Mouse (Mus musculus) midbrain, embryonic 13.5 days (tissue): ENCODE data around the gene Ergic2. TPM values are rescaled to one million over a fixed set of nuclear protein-coding genes. Genes with fewer than 3 reads are reported as not detected.
"Not testable (repeated sequence)": the region's sequence is repeated elsewhere in the genome, so short reads cannot be mapped to it uniquely, and the experiment has no call there.

Experiments
- ATAC-seq: fragments of 200-750 bp; cut with Nextera tagmentation; 2 replicates; pipeline ENCODE4 v1.8.0; 2017; ENCODE audit warnings: mild to moderate bottlenecking, moderate TSS enrichment, moderate library complexity
- H3K27ac ChIP-seq: fragments of 300-500 bp; sonication (generic); 2 replicates; pipeline ENCODE4 v1.5.1; 2015; ENCODE audit warnings: inconsistent platforms, mild to moderate bottlenecking, moderate library complexity
- H3K27me3 ChIP-seq: fragments of 300-500 bp; sonication (generic); 2 replicates; pipeline ENCODE4 v1.6.1; 2015; ENCODE audit warnings: mild to moderate bottlenecking, inconsistent platforms
- H3K36me3 ChIP-seq: fragments of 300-500 bp; sonication (generic); 2 replicates; pipeline ENCODE4 v1.6.1; 2015; ENCODE audit warnings: mild to moderate bottlenecking, inconsistent platforms
- H3K4me1 ChIP-seq: fragments of 300-500 bp; sonication (generic); replicated peaks from 2 replicates; pipeline ENCODE4 v1.6.1; 2015; ENCODE audit warnings: inconsistent platforms
- H3K4me2 ChIP-seq: fragments of 300-500 bp; sonication (generic); replicated peaks from 2 replicates; pipeline ENCODE4 v1.6.1; 2015; ENCODE audit warnings: moderate library complexity, mild to moderate bottlenecking, inconsistent platforms
- H3K4me3 ChIP-seq: fragments of 300-500 bp; sonication (generic); replicated peaks from 2 replicates; pipeline ENCODE4 v1.5.1; 2015; ENCODE audit warnings: mild to moderate bottlenecking, inconsistent platforms
- H3K9ac ChIP-seq: fragments of 300-500 bp; sonication (generic); replicated peaks from 2 replicates; pipeline ENCODE4 v1.6.1; 2015; ENCODE audit warnings: mild to moderate bottlenecking, inconsistent platforms
- H3K9me3 ChIP-seq: fragments of 300-500 bp; sonication (generic); 2 replicates; pipeline ENCODE4 v1.6.1; 2016; ENCODE audit warnings: mild to moderate bottlenecking, inconsistent platforms
- WGBS: fragments of 180-500 bp; shearing (Covaris S2); methylation state at CpG from one replicate; pipeline ENCODE4 v1.1.7; 2015; 5-methylcytosine and 5-hydroxymethylcytosine counted together
- polyA plus RNA-seq: library from polyadenylated mRNA; unstranded; fragments of >200 nt; fragmentation: Nextera tagmentation; extraction: Ambion mirVana; gene quantifications from 2 replicates; pipeline ENCODE4 v1.2.1, GENCODE M21; 2015

The Ergic2 gene
- polyA plus RNA-seq, 1 experiment from 2014 or later: 190 TPM

DNA sequence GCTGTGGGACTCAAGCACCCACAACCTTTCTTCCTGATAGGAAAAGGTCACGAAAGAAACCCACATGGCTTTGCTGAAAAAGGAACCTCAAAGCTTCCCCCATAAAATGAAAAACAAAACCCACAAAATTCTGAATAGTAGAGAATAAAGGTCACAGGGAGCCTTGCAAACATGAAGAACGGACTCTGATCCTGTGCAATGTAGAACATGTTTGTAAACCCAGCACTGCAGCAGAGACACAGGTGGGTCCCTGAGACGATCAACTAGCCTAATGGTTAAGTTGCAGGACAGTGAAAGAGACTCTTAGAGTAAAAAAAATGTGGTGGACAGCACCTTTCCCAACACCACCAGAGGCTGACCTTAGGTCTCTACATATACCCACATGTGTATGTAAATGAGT, 12.4 kb downstream of the Ergic2 start:
- Histone ChIP-seq H3K27ac (no peak overlapping the region), H3K4me2 (no peak overlapping the region), H3K4me3 (no peak overlapping the region), H3K36me3 (peaks cover 66% of the 10 kb centered on the region), H3K27me3 (no peaks in the 10 kb centered on the region), H3K4me1 (no peaks in the 10 kb centered on the region), H3K9me3 (no peaks in the 10 kb centered on the region), H3K9ac (no peak overlapping the region)
- 93% methylated on average over 3 of the region's 3 CpGs for WGBS
- ATAC-seq: no peak

DNA sequence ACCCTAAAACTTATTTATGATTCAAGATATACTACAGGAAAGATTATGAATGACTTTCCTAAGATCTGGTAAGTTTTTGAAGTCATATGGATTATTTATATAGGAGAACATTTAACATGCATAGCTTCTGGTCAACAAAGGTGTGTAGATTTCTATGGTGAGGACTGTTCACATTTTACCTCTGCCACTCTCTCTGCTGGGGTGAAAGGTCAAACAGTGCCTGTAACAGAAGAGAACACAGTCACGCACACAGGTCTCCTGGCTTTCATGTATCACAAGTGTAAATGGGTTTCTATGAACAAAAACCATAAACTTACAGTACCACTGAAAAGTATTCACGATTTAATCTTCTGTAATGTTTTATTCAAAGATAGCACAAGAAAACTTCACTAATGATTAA, 13.0 kb downstream of the Ergic2 start:
- Histone ChIP-seq H3K27ac (no peak overlapping the region), H3K4me3 (no peak overlapping the region), H3K27me3 (no peaks in the 10 kb centered on the region), H3K4me2 (no peak overlapping the region), H3K36me3 (peaks cover 70% of the 10 kb centered on the region), H3K9ac (no peak overlapping the region), H3K9me3 (no peaks in the 10 kb centered on the region), H3K4me1 (no peaks in the 10 kb centered on the region)
- no peak for ATAC-seq
- 94% methylated on average over 2 of the region's 2 CpGs for WGBS

DNA sequence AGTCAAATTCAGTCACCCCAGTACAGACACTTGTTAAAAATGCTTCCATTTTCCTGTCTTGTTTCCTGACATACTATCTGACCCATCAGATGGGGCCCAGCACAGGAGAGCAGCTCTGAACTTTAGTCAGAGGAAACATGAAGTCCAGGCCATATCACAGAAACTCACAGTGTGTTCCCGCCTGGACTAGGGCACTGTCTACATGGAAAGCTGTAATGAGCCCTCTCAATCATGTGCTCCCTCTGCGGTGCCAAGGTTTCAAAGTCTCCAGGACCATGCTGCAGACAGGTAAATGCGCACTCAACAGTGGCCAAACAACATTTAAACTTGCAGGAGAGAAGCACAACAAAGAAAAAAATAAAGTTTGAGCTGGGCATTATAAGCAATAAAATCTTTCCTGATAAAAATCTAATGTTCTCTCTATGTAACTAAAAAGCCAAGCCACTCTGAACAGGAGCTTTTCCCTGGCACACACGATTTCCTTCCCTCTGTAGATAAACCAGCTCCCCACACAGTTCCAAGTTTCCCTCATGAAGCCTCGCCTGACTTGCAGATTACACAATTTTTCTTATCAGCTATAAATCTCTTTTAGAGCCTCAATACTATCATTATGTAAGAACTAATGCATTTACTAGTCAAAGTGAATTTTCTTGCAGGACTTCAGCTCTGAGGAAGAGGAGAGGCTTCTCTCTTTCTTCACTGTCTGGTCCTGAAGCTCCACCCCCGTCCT, 18.0 kb downstream of the Ergic2 start:
- ATAC-seq: no peak
- H3K27me3 ChIP-seq: no peaks in the 10 kb centered on the region
- no peak overlapping the region for H3K4me2 ChIP-seq
- peaks cover 68% of the 10 kb centered on the region for H3K36me3 ChIP-seq
- H3K9ac ChIP-seq: no peak overlapping the region
- no peak overlapping the region for H3K4me3 ChIP-seq
- H3K4me1 ChIP-seq: no peaks in the 10 kb centered on the region
- no peaks in the 10 kb centered on the region for H3K9me3 ChIP-seq
- WGBS: 95% methylated on average over 6 of the region's 6 CpGs
- no peak overlapping the region for H3K27ac ChIP-seq

DNA sequence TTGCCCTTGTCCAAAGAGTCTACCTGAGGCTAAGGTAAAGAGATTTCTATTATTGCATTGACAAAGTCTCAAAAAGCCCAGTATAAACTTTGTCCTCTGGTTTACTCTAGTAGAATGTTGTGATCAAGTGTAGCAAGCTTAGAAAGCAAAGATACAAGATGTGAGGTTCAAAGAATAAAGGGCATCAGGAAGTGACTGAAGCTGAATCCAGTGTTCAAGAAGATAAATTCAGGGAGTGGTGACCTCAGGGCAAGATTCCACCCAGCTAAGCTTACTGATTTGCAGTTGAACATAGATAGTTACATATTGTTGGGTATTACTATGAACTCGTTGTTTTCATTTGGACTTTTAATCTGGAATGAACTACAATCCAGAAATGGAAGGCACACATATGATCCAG, 26.5 kb downstream of the Ergic2 start:
- no peak for ATAC-seq
- Histone ChIP-seq H3K9me3 (no peaks in the 10 kb centered on the region), H3K9ac (no peak overlapping the region), H3K4me3 (no peak overlapping the region), H3K27ac (no peak overlapping the region), H3K4me1 (no peaks in the 10 kb centered on the region), H3K4me2 (no peak overlapping the region), H3K27me3 (no peaks in the 10 kb centered on the region), H3K36me3 (peaks cover 80% of the 10 kb centered on the region)
- 91% methylated on average over 1 of the region's 1 CpGs for WGBS

DNA sequence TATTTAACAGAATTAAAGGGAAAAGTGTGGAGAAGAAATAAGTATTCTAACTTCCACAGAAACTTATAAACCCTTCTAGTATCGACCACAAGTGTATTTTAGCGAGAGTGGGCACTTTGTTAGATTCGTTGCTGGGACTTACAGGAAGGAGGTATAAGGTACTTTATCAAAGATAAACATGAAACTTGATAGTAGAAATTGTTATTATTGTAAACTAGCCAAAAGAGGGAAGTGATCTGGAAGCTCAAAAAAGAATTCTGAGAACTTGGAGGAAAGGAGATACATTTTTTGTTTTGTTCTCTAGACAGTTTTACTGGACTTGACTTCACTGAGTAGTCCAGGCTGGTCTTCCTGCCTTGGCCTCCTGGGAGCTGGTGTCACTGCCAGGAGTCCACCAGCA, 39.3 kb downstream of the Ergic2 start:
- H3K4me2 ChIP-seq: no peak overlapping the region
- H3K9ac ChIP-seq: no peak overlapping the region
- H3K4me3 ChIP-seq: no peak overlapping the region
- H3K4me1 ChIP-seq: no peaks in the 10 kb centered on the region
- no peak overlapping the region for H3K27ac ChIP-seq
- H3K27me3 ChIP-seq: no peaks in the 10 kb centered on the region
- no peak for ATAC-seq
- no peaks in the 10 kb centered on the region for H3K36me3 ChIP-seq
- H3K9me3 ChIP-seq: no peaks in the 10 kb centered on the region
- 82% methylated on average over 3 of the region's 3 CpGs for WGBS

DNA sequence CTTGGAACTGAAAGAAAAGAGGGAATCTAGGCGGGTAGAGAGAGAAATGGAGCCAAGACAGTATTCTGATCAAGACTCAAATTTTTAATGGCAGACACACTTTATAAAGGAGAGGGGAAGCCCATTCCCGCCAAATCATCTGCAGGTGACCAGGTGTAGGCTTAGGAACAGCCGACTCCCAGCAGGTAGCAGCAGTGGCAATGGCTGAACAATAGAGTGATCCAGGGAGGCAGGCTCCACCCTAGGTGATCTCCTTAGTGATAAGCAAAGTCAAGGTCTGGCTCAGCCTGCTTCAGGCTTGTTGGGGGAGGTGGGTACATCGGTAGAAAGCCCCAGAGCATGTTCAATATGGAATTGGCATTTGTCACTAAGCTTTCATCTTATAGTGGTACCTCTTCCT, 59.9 kb downstream of the Ergic2 start:
- H3K4me1 ChIP-seq, H3K36me3 ChIP-seq, H3K9ac ChIP-seq, H3K4me2 ChIP-seq, H3K27me3 ChIP-seq, H3K27ac ChIP-seq, H3K4me3 ChIP-seq, H3K9me3 ChIP-seq, ATAC-seq: not testable (repeated sequence)
- 60% methylated on average over 4 of the region's 4 CpGs for WGBS

DNA sequence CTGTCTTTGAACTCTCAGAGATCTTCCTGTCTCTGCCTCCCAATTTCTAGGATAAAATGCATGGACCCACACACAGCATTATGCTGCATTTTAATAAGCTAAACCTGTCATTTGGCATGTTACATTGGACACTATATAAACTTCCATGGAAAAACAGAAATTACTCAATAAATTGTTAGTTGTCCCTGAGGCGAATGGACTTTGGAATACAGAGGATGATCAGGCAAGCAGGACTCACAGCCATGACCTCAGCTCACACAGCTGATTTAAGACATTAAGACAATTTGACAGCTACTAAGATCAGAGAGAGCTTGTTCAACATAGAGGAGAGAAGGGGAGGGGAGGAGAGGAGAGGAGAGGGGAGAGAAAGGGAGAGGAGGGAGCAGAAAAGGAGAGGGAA, 69.8 kb downstream of the Ergic2 start:
- Histone ChIP-seq H3K27ac (no peak overlapping the region), H3K4me1 (no peaks in the 10 kb centered on the region), H3K4me3 (no peak overlapping the region), H3K36me3 (no peaks in the 10 kb centered on the region), H3K9ac (no peak overlapping the region), H3K9me3 (0 out of 2 replicates have a peak, but pooled peaks cover 4% of the 10 kb centered on the region), H3K27me3 (no peaks in the 10 kb centered on the region), H3K4me2 (no peak overlapping the region)
- WGBS: 93% methylated on average over 1 of the region's 1 CpGs
- no peak for ATAC-seq

DNA sequence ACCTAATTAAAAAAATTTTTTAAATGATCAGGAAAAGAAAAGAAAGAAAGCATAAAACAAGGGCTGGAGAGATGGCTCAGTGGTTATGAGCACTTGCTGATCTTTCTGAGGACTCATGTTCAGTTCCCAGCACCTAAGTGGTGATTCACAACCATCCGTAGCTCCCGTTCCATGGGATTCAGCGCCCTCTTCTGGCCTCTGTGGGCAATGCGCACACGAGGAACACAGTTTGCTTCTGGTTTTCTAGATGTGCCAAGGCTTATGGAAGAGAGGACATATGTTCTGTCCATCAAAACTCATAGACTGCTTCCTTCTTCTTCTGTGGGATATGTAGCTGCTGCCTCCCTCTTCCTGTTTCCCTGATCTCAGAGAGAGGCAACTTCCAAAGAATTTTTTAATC, 70.3 kb downstream of the Ergic2 start:
- Histone ChIP-seq H3K9ac (no peak overlapping the region), H3K36me3 (no peaks in the 10 kb centered on the region), H3K4me1 (no peaks in the 10 kb centered on the region), H3K27me3 (no peaks in the 10 kb centered on the region), H3K27ac (no peak overlapping the region), H3K9me3 (0 out of 2 replicates have a peak, but pooled peaks cover 4% of the 10 kb centered on the region), H3K4me2 (no peak overlapping the region), H3K4me3 (no peak overlapping the region)
- no peak for ATAC-seq
- WGBS: 79% methylated on average over 5 of the region's 5 CpGs

DNA sequence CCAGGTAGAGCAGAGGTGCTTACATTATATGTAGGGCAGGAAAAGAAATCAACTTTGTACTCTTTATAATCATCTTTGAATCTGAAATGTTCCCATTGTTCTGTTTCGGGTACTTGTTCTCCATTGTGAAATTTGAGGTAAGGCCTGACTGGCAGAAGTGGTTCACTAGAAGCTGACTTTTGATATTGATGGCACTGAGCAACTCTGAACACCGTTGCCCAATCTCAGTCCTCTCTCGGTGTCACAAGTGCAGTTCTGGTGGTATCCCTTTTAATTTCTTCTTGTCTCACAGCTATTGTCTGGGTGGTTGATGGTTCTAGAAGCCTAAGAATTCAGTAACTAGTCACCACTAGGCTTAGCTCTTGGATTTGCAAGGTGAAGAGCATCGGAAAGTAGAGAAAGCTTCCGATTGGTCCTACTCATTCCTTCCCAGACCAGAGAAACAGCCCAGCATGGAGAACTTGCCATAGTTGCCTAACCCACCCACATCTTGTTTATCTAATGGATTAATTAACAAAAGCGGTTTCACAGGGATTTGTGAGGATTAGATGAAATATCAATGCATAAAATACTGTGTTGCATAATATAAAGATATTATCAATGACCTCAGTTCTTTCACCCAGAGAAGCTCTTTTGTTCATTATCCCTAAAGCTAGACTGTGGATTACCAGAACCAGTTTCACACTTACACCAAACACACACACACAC, 72.7 kb downstream of the Ergic2 start:
- Histone ChIP-seq H3K4me1 (no peaks in the 10 kb centered on the region), H3K9ac (no peak overlapping the region), H3K36me3 (no peaks in the 10 kb centered on the region), H3K4me3 (no peak overlapping the region), H3K27ac (no peak overlapping the region), H3K9me3 (0 out of 2 replicates have a peak, but pooled peaks cover 4% of the 10 kb centered on the region), H3K4me2 (no peak overlapping the region), H3K27me3 (no peaks in the 10 kb centered on the region)
- ATAC-seq: no peak
- 89% methylated on average over 6 of the region's 6 CpGs for WGBS

DNA sequence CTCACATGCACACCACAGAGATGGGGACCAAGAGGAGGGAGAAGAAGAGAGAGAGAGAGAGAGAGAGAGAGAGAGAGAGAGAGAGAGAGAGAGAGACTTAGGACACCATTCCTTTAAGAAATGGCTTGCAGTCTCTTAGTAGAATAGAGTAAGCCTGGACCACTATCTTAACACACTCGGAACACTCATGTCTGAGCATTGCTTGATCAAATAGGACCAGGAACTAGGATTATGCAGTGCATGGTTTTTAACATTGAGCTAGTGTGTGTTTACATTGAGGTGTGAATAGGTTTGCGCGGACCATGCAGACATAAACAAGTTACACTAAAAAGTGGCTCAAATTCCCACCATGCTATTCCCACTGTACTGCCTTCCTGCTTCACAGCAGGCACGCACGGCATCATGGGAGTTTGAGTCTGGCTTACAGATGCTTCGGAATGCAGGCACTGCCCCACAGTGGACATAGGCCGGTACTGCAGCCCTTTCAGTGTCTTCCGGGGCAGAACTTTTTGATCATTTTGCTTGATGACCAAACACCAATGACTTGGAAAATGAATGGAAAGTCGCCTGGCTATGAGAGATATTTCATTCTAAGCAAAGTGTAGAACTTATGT, 76.3 kb downstream of the Ergic2 start:
- Histone ChIP-seq H3K27me3 (no peaks in the 10 kb centered on the region), H3K36me3 (no peaks in the 10 kb centered on the region), H3K9ac (no peak overlapping the region), H3K4me2 (no peak overlapping the region), H3K9me3 (no peaks in the 10 kb centered on the region), H3K4me1 (peaks cover 10% of the 10 kb centered on the region), H3K27ac (no peak overlapping the region), H3K4me3 (no peak overlapping the region)
- WGBS: 28% methylated on average over 9 of the region's 9 CpGs
- peak; percentile 87 for ATAC-seq

DNA sequence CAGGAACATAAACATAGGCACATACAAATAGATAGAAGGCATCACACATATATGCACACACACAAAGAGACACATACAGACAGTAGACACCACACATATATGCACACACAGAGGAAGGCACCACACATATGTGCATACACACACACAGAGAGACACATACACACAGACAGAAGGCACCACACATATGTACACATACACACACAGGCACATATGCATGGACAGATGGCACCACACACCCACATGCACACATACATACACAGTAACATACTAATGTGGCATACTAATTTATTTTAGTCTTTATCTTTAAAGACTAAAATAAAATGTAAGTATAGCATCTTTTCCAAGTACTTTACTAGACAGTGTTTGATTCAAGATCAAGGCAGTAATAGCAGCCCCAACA, 78.6 kb downstream of the Ergic2 start:
- peaks cover 10% of the 10 kb centered on the region for H3K4me1 ChIP-seq
- no peak overlapping the region for H3K27ac ChIP-seq
- H3K36me3 ChIP-seq: no peaks in the 10 kb centered on the region
- ATAC-seq: no peak
- H3K9ac ChIP-seq: no peak overlapping the region
- H3K4me3 ChIP-seq: no peak overlapping the region
- H3K27me3 ChIP-seq: no peaks in the 10 kb centered on the region
- no peaks in the 10 kb centered on the region for H3K9me3 ChIP-seq
- no peak overlapping the region for H3K4me2 ChIP-seq

DNA sequence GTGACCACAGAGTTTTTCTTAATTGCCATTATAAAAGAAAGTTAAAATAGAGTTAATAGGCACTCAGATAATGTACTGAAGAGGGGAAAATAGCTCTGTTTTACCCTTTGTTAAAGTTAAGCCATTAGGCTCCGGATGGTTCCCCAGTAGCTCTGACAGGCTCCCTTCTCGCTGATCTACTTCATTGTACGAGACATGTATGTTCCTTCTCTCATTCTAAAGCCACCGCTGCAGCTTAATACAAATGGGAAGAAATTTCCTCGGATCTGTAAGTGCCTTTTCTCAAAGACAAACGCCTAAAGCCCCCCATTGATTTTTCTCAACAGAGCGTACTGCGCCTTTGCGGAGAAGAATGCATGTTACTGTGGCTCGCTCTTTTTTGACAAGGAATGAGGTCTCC, 79.9 kb downstream of the Ergic2 start:
- Histone ChIP-seq H3K4me3 (0 out of 2 replicates have a peak overlapping the region, but pooled peaks have one; percentile 8), H3K4me2 (peak overlapping the region; percentile 23; the same call in 1 of the 2 replicates), H3K9ac (peak overlapping the region; percentile 19; the same call in 1 of the 2 replicates), H3K4me1 (peaks cover 10% of the 10 kb centered on the region), H3K27me3 (no peaks in the 10 kb centered on the region), H3K36me3 (no peaks in the 10 kb centered on the region), H3K27ac (no peak overlapping the region), H3K9me3 (no peaks in the 10 kb centered on the region)
- no peak for ATAC-seq
- 15% methylated on average over 10 of the region's 10 CpGs for WGBS
